Mouse (Mus musculus) MEL (cell line): ENCODE data around the gene Bves. TPM values are rescaled to one million over a fixed set of nuclear protein-coding genes. Genes with fewer than 3 reads are reported as not detected.

Source experiments
- DNase-seq: peaks from one replicate; pipeline ENCODE4 v3.0.0; 2011; ENCODE audit warnings: low read depth, low spot score
- H3K27ac ChIP-seq: 2 replicates; pipeline ENCODE4 v1.5.1; 2012; ENCODE audit warnings: low read depth, mild to moderate bottlenecking, control low read depth, low read length, moderate library complexity; ENCODE audit not compliant: control insufficient read depth
- H3K27me3 ChIP-seq, 2 experiments: fragments of 150-350 bp in 1 of 2; sonication (generic) in 1 of 2; 2 replicates each; pipeline ENCODE4 v1.6.1; 2012; ENCODE audit warnings: low read length in 2 of 2, mild to moderate bottlenecking in 2 of 2, improper control_type of control experiment in 1 of 2, moderate library complexity in 1 of 2; ENCODE audit not compliant: insufficient read depth in 2 of 2, control insufficient read depth in 1 of 2
- H3K36me3 ChIP-seq, 2 experiments: 2 replicates each; pipeline ENCODE4 v1.6.1; 2012 to 2014; ENCODE audit warnings: low read length in 2 of 2, improper control_type of control experiment in 1 of 2, inconsistent platforms in 1 of 2, mild to moderate bottlenecking in 1 of 2; ENCODE audit not compliant: insufficient read depth in 2 of 2, control insufficient read depth in 1 of 2
- H3K4me1 ChIP-seq, 2 experiments: fragments of 150-350 bp in 1 of 2; sonication (generic) in 1 of 2; 2 replicates each; pipeline ENCODE4 v1.6.1; 2012; ENCODE audit warnings: low read length in 2 of 2, improper control_type of control experiment in 1 of 2, mild to moderate bottlenecking in 1 of 2; ENCODE audit not compliant: insufficient read depth in 2 of 2, control insufficient read depth in 1 of 2
- H3K4me3 ChIP-seq, 2 experiments: fragments of 150-350 bp in 1 of 2; sonication (generic) in 1 of 2; 2 replicates each; pipeline ENCODE4 v1.5.1; 2012; ENCODE audit warnings: low read depth in 2 of 2, low read length in 2 of 2, mild to moderate bottlenecking in 2 of 2, moderate library complexity in 2 of 2, control low read depth in 1 of 2, improper control_type of control experiment in 1 of 2; ENCODE audit not compliant: control insufficient read depth in 1 of 2, insufficient read depth in 1 of 2
- H3K79me2 ChIP-seq: 2 replicates; pipeline ENCODE4 v1.6.1; 2012; ENCODE audit warnings: mild to moderate bottlenecking, low read length, moderate library complexity; ENCODE audit not compliant: control insufficient read depth, poor library complexity, insufficient read depth
- H3K9ac ChIP-seq: 2 replicates; pipeline ENCODE4 v1.6.1; 2012; ENCODE audit warnings: low read depth, mild to moderate bottlenecking, control low read depth, low read length, moderate library complexity; ENCODE audit not compliant: control insufficient read depth, poor library complexity, severe bottlenecking
- H3K9me3 ChIP-seq: fragments of 150-350 bp; sonication (generic); replicated peaks from 2 replicates; pipeline ENCODE4 v1.6.1; 2012; ENCODE audit warnings: mild to moderate bottlenecking, low read length, improper control_type of control experiment, moderate library complexity; ENCODE audit not compliant: insufficient read depth
- CHD2 ChIP-seq: IDR thresholded peaks from 2 replicates; pipeline ENCODE4 v1.6.1; 2011; ENCODE audit warnings: low read length, improper control_type of control experiment
- CTCF ChIP-seq, 3 experiments: IDR thresholded peaks in 2 of 3; conservative IDR thresholded peaks in 1 of 3; 2 replicates each; pipeline ENCODE4 v1.5.1; 2011 to 2012; ENCODE audit warnings: low read length in 3 of 3, low read depth in 2 of 3, mild to moderate bottlenecking in 2 of 3, improper control_type of control experiment in 1 of 3, inconsistent platforms in 1 of 3, mixed read lengths in 1 of 3, moderate library complexity in 1 of 3; ENCODE audit not compliant: control insufficient read depth in 1 of 3, insufficient read depth in 1 of 3, poor library complexity in 1 of 3, severe bottlenecking in 1 of 3
- HCFC1 ChIP-seq: IDR thresholded peaks from 2 replicates; pipeline ENCODE4 v1.6.1; 2012; ENCODE audit warnings: low read depth, mild to moderate bottlenecking, inconsistent platforms, low read length, improper control_type of control experiment, moderate library complexity
- JUND ChIP-seq: IDR thresholded peaks from 2 replicates; pipeline ENCODE4 v1.6.1; 2011; ENCODE audit warnings: low read depth, mild to moderate bottlenecking, improper control_type of control experiment, low read length
- KAT2A ChIP-seq: conservative IDR thresholded peaks from 2 replicates; pipeline ENCODE4 v1.6.1; 2012; ENCODE audit warnings: low read depth, low read length, improper control_type of control experiment, inconsistent platforms
- MAX ChIP-seq: IDR thresholded peaks from 2 replicates; pipeline ENCODE4 v1.6.1; 2011; ENCODE audit warnings: low read length, improper control_type of control experiment
- MYC ChIP-seq: IDR thresholded peaks from 2 replicates; pipeline ENCODE4 v1.6.1; 2011; ENCODE audit warnings: low read depth, mild to moderate bottlenecking, low read length, improper control_type of control experiment, moderate library complexity
- NELFE ChIP-seq: IDR thresholded peaks from 2 replicates; pipeline ENCODE4 v1.6.1; 2011; ENCODE audit warnings: low read depth, low read length, improper control_type of control experiment
- NRF1 ChIP-seq: IDR thresholded peaks from 2 replicates; pipeline ENCODE4 v1.6.1; 2014; ENCODE audit warnings: low read depth, mild to moderate bottlenecking, inconsistent platforms, low read length, improper control_type of control experiment, moderate library complexity; ENCODE audit not compliant: poor library complexity, insufficient read depth, severe bottlenecking
- POLR2A ChIP-seq, 2 experiments: IDR thresholded peaks; 2 replicates each; pipeline ENCODE4 v1.6.1; 2011 to 2012; ENCODE audit warnings: low read length in 2 of 2, mild to moderate bottlenecking in 2 of 2, control low read depth in 1 of 2, improper control_type of control experiment in 1 of 2, low read depth in 1 of 2, moderate library complexity in 1 of 2; ENCODE audit not compliant: control insufficient read depth in 1 of 2, insufficient read depth in 1 of 2, poor library complexity in 1 of 2
- RAD21 ChIP-seq: IDR thresholded peaks from 2 replicates; pipeline ENCODE4 v1.6.1; 2011; ENCODE audit warnings: mild to moderate bottlenecking, low read depth, low read length, improper control_type of control experiment
- RCOR1 ChIP-seq: IDR thresholded peaks from 2 replicates; pipeline ENCODE4 v1.6.1; 2012; ENCODE audit warnings: low read depth, mild to moderate bottlenecking, inconsistent platforms, low read length, improper control_type of control experiment
- SIN3A ChIP-seq: IDR thresholded peaks from 2 replicates; pipeline ENCODE4 v1.6.1; 2012; ENCODE audit warnings: low read length, improper control_type of control experiment, inconsistent platforms
- SMC3 ChIP-seq: IDR thresholded peaks from 2 replicates; pipeline ENCODE4 v1.6.1; 2011; ENCODE audit warnings: low read depth, low read length, improper control_type of control experiment
- TCF12 ChIP-seq: IDR thresholded peaks from 2 replicates; pipeline ENCODE4 v1.6.1; 2014; ENCODE audit warnings: low read depth, mild to moderate bottlenecking, inconsistent platforms, low read length, improper control_type of control experiment, moderate library complexity
- UBTF ChIP-seq: IDR thresholded peaks from 2 replicates; pipeline ENCODE4 v1.6.1; 2012; ENCODE audit warnings: low read depth, mild to moderate bottlenecking, inconsistent platforms, low read length, improper control_type of control experiment, moderate library complexity, borderline replicate concordance; ENCODE audit not compliant: insufficient read depth
- USF1 ChIP-seq: IDR thresholded peaks from 2 replicates; pipeline ENCODE4 v1.6.1; 2014; ENCODE audit warnings: low read depth, mild to moderate bottlenecking, inconsistent platforms, low read length, improper control_type of control experiment, moderate library complexity
- USF2 ChIP-seq, 2 experiments: IDR thresholded peaks; 2 replicates each; pipeline ENCODE4 v1.6.1; 2011 to 2012; ENCODE audit warnings: improper control_type of control experiment in 2 of 2, low read length in 2 of 2, borderline replicate concordance in 1 of 2, inconsistent platforms in 1 of 2, low read depth in 1 of 2, mild to moderate bottlenecking in 1 of 2; ENCODE audit not compliant: insufficient read depth in 1 of 2
- ZC3H11A ChIP-seq: IDR thresholded peaks from 2 replicates; pipeline ENCODE4 v1.6.1; 2012; ENCODE audit warnings: low read depth, mild to moderate bottlenecking, inconsistent platforms, low read length, improper control_type of control experiment
- ZKSCAN1 ChIP-seq: IDR thresholded peaks from 2 replicates; pipeline ENCODE4 v1.6.1; 2012; ENCODE audit warnings: low read depth, mild to moderate bottlenecking, inconsistent platforms, low read length, improper control_type of control experiment, moderate library complexity
- ZNF384 ChIP-seq: IDR thresholded peaks from 2 replicates; pipeline ENCODE4 v1.6.1; 2012; ENCODE audit warnings: low read depth, mild to moderate bottlenecking, inconsistent platforms, low read length, improper control_type of control experiment
- polyA plus RNA-seq, 2 experiments: library from polyadenylated mRNA; stranded (reverse) in 1 of 2; unstranded in 1 of 2; fragments of >175 nt in 1 of 2; fragments of >200 nt in 1 of 2; gene quantifications; 2 replicates each; pipeline versions ENCODE4 v1.2.1 to v1.2.4; 2012; ENCODE audit warnings: low replicate concordance in 2 of 2, low read depth in 1 of 2; ENCODE audit not compliant: insufficient read length in 2 of 2, insufficient read depth in 1 of 2, missing spikeins in 1 of 2
- total RNA-seq: library from RNA; depleted of rRNA; stranded (reverse); fragments of 300-350 nt; gene quantifications from 2 replicates; pipeline ENCODE4 v1.2.3, GENCODE M21; 2012

The Bves gene
- total and polyA plus RNA-seq, 3 experiments = not detected

GRCm38 (mm10) chr10:45318922-45319321, 16.6 kb upstream of the Bves start:
- H3K9me3 ChIP-seq = no peaks in the 10 kb centered on the region
- no peak overlapping the region for H3K27ac ChIP-seq
- no peak overlapping the region for H3K9ac ChIP-seq
- 0 out of 4 replicates have a peak, but pooled peaks cover 0 to 2% of the 10 kb centered on the region in 2 experiments for H3K27me3 ChIP-seq
- no peak for TF ChIP-seq SMC3
- TF ChIP-seq ZC3H11A = no peak
- H3K4me1 ChIP-seq = no peaks in the 10 kb centered on the region
- no peak overlapping the region for H3K4me3 ChIP-seq
- H3K79me2 ChIP-seq = no peaks in the 10 kb centered on the region
- no peaks in the 10 kb centered on the region for H3K36me3 ChIP-seq
- no peak for DNase-seq

DNA sequence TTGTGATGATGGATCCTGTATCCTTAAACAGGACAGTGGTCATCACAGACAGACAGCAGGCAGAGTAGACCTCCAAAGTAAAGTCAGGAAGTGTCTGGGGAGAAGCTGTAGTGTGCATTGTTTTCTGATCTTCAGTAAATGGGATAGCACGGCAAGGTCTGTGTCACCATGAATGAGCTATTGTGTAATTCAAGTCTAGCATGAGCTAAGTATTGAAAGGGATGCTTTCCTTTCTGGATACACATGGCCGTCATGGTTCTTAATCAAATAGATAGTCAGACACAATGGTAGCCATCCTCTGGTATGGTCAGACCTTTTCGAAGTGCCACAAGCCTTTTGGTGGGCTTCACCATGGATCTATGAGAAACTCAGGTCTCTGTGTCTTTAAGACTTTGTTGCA, 15.3 kb upstream of the Bves start:
- Histone ChIP-seq H3K4me1 (no peaks in the 10 kb centered on the region), H3K9ac (no peak overlapping the region), H3K4me3 (no peak overlapping the region), H3K36me3 (no peaks in the 10 kb centered on the region), H3K79me2 (no peaks in the 10 kb centered on the region), H3K9me3 (no peaks in the 10 kb centered on the region), H3K27ac (no peak overlapping the region), H3K27me3 (no peaks in the 10 kb centered on the region)
- no peak for DNase-seq
- no peak for TF ChIP-seq NELFE
- no peak for TF ChIP-seq CTCF (IDR thresholded peaks at IDR 0.05 in 2 of 3, conservative IDR thresholded peaks at IDR 0.05 in 1 of 3; ENCODE audit: control insufficient read depth in 1 of 3, insufficient read depth in 1 of 3, low read depth in 2 of 3, low read length in 3 of 3, poor library complexity in 1 of 3, severe bottlenecking in 1 of 3)
- no peak for TF ChIP-seq SIN3A
- TF ChIP-seq RAD21 = no peak
- no peak for TF ChIP-seq NRF1
- TF ChIP-seq ZC3H11A = no peak
- TF ChIP-seq USF1 = no peak
- no peak for TF ChIP-seq UBTF
- no peak for TF ChIP-seq MYC
- TF ChIP-seq KAT2A = no peak
- no peak for TF ChIP-seq RCOR1
- TF ChIP-seq ZNF384 = no peak
- no peak for TF ChIP-seq POLR2A (IDR thresholded peaks at IDR 0.05; ENCODE audit: control insufficient read depth in 1 of 2, insufficient read depth in 1 of 2, low read depth in 1 of 2, low read length in 2 of 2, poor library complexity in 1 of 2)

DNA sequence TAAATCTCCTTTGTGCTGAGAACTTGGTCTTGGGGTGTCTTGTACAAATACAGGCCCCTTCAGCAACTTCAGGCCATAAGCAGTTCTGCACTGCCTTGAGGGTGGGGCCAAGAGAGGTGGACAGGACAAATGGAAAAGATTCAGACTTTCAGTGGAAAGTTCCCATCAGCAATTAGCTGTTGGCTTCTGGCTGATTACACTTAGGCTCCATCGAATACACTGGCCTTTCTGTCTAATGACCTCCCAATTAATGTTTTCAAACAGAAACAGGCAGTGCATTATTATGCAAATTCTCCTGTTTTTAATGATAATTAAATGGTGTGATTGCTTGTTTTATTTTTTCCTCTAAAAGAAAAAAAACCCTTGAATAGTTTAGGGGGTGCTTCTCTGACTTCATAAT, 11.4 kb upstream of the Bves start:
- no peak overlapping the region for H3K27ac ChIP-seq
- H3K79me2 ChIP-seq = no peaks in the 10 kb centered on the region
- no peaks in the 10 kb centered on the region for H3K4me1 ChIP-seq
- no peak overlapping the region for H3K4me3 ChIP-seq
- no peaks in the 10 kb centered on the region for H3K9me3 ChIP-seq
- TF ChIP-seq CHD2 (no peak), TCF12 (no peak), USF1 (no peak), MYC (no peak), HCFC1 (no peak), ZNF384 (no peak), ZKSCAN1 (no peak), NELFE (no peak), JUND (no peak), MAX (no peak), USF2 (IDR thresholded peaks at IDR 0.05; ENCODE audit: borderline replicate concordance in 1 of 2, insufficient read depth in 1 of 2, low read depth in 1 of 2, low read length in 2 of 2) (no peak)
- DNase-seq = no peak
- H3K9ac ChIP-seq = no peak overlapping the region
- peaks cover 0 to 1% of the 10 kb centered on the region in 2 experiments; a peak in 1 of 4 replicates for H3K27me3 ChIP-seq
- no peaks in the 10 kb centered on the region for H3K36me3 ChIP-seq
